Mouse (Mus musculus) sigmoid colon, adult 10 weeks (tissue): ENCODE results near the gene Timm8a1. TPM values are rescaled to one million over a fixed set of nuclear protein-coding genes. Genes with fewer than 3 reads are reported as not detected.

Experiments used
- polyA plus RNA-seq: library from polyadenylated mRNA; stranded (reverse); fragments of 350-450 nt; fragmentation: Illumina TruSeq; extraction: RNeasy Lipid Tissue Mini Kit (QIAGEN cat#74804); gene quantifications from one replicate; pipeline ENCODE4 v1.2.3, GENCODE M21; 2014; ENCODE audit warnings: low read depth, low replicate concordance

Gene Timm8a1
- 108 TPM for polyA plus RNA-seq

DNA sequence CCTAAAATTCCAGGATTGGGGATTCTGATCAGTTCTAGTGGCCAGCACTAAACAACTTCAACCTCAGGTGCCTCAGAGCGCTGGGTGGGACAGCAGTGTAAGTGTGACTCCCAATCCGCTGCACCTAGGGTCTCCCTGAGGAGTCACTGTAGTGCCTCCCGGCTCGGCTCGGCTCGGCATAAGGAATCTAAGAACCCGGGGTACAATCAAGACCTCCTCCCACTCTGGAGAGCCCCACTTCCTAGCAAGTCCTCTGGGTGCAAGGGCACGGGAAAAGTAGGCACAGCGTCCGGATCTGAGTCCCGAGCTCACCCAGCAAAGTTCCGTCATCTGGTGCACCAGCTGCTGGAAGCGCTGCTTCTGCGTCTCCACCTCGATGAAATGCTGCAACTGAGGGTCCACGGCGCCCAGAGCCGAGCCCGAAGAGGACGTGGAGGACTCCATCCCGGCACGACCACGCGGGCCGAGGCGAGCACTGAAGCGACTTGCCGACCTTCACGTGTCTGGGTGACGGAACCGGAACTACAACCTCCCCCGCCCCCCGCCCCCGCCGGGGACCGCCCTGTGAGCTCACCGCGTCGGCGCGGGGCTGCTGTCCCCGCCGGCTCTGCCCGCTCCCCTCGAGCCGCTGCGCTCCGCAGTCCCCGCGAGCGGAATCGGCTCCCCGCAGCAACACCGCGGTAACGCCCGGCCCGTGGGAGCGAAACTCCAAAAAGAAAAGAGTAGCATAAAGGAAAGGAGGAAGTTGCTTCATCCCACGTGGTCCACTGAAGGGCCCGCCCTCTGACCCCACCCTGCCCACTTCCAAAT is at the start of gene Timm8a1:
Gene Timm8a1, minus strand, starts transcription at position 721 of the 810 bp plus-strand sequence.

DNA sequence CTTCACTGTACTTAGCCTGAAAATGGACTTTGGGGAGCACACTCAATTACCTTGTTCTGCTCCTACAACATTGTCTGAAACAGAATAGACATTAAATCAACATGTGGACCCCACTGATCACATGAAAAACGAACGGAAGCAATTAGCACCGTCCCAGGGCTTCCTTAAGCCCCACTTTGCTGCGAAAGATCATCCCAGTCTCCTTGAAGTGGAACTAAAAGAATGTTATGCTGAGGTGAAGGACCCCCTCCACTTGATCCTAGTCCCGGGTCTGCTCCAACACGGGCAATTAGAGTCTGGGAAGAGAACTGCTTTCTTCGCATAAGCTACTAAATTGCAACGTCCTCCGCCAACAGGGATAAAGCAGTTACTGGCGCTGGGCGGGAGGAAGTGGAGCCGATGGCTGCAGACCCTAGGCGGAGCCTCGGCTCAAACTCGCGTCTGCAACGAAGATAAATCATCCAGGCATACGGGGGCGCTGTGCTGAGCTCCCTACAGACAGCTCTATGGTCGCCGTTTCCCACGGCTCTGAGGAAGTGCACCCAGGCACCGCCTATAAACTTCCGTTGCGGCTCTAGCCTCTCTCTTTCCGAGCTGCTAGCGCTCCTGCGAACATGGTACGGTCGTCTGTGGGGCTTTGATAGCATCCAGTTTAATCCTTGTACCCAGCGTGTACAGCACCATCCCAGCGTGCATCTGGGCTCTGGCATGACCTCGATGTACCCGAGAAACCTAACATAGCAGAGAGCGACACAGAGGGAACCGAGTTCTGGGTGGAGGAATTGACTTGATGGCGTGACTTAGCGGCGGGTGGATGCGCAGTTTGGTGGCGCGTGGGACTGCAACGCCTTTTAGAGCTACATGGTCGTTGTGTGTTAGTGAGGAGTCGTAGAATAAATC is 43.7 kb upstream of the Timm8a1 start, which contains the start of gene Rpl36a:
Gene Rpl36a, plus strand, starts transcription at position 552 of the 900 bp plus-strand sequence.

DNA sequence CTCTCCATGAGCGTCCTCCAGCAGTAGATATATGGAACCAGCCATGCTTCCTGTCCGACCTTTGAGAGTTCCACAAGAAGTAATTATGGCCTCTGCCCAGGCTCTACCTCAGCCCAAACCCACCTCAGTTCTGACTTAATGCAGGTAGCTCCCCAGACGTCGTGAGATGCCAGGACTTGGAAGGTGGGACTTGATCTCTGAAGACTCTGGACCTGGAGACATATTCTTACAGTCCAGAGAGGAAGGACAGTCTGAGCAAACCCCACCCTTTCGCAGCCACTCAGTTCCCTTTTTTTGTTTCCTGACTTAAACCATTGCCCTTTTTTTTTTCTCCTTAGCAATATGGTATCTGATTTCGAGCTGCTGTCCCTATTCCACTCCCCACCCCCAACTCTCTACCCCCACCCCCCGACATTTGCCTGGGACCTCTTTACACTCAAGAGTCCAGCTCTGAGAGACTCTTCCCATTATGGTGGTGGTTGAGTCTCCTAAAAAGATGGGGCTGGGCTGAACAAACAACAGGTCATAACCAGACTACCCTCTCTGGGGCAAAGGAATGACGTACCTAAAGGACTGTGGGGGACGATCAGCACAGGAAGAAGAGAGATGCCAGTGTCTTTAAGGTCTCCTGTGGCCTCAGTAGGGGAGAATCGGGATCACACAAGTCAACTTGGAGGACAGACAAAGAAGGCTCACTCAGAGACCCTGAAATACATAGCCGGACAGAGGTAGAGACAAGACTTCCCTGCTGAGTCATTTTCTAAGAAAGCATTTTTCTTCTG is 41.4 kb upstream of the Timm8a1 start, which contains the start of gene Btk:
Gene Btk, minus strand, starts transcription at position 683 of the 782 bp plus-strand sequence.

Other genes with a start within 250 kb of the Timm8a1 start
- gene Tmem35a, start 246.6 kb downstream of the Timm8a1 start, polyA plus RNA-seq = 8.7 TPM
- 7.5 TPM for gene Cenpi, start 233.8 kb downstream of the Timm8a1 start, polyA plus RNA-seq
- gene Drp2, start 137.3 kb downstream of the Timm8a1 start, polyA plus RNA-seq = 1.5 TPM
- gene Taf7l, start 65.4 kb downstream of the Timm8a1 start, polyA plus RNA-seq = not detected
- 6.4 TPM for gene Btk, start 41.7 kb upstream of the Timm8a1 start, polyA plus RNA-seq
- gene Rpl36a, start 43.8 kb upstream of the Timm8a1 start, polyA plus RNA-seq = 873 TPM
- gene Gla, start 59.3 kb upstream of the Timm8a1 start, polyA plus RNA-seq = 13.8 TPM
- gene Hnrnph2, start 59.3 kb upstream of the Timm8a1 start, polyA plus RNA-seq = 198 TPM
- 2.9 TPM for gene Armcx4, start 144.7 kb upstream of the Timm8a1 start, polyA plus RNA-seq
- 27.9 TPM for gene Armcx1, start 176.1 kb upstream of the Timm8a1 start, polyA plus RNA-seq
- gene Armcx6, start 209.6 kb upstream of the Timm8a1 start, polyA plus RNA-seq = 3.1 TPM
- gene Armcx3, start 214.7 kb upstream of the Timm8a1 start, polyA plus RNA-seq = 78.9 TPM